Mouse (Mus musculus): ENCODE data around the gene Prr15l. TPM values are rescaled to one million over a fixed set of nuclear protein-coding genes. Genes with fewer than 3 reads are reported as not detected.

Gene Prr15l
- total RNA-seq, 2 experiments from 2014 or later: not detected

GRCm38 (mm10) chr11:96944844-96945580, 17.1 kb downstream of the Prr15l start:
- no peak for DNase-seq (ENCODE audit: low spot score in 2 of 2)

GRCm38 (mm10) chr11:96946498-96946897, 18.6 kb downstream of the Prr15l start:
- no peak for DNase-seq (ENCODE audit: low spot score in 2 of 2)

- no peak for DNase-seq (ENCODE audit: low spot score in 2 of 2)
These were observed 19.9 kb downstream of the Prr15l start for GRCm38 (mm10) chr11:96947849-96948248.

DNA sequence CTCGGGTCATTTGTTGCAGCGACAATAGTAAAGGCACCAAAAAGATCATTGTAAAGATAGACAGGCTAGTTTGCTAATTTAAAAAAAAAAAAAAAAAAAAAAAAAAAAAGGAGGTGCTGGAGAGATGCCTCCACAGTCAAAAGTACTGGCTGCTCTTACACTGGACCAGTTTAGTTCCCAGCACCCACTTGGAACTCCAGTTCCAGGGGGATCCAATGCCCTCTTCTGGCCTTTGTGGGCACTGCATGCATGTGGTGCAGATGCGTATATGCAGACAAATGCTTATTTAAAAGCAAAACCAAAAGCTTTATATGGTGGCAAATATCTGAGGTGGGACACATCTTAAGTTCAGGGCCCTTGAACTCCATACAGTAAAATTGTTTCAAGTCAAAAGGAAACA, 22.9 kb downstream of the Prr15l start:
- DNase-seq (ENCODE audit: low spot score in 2 of 2): no peak

DNA sequence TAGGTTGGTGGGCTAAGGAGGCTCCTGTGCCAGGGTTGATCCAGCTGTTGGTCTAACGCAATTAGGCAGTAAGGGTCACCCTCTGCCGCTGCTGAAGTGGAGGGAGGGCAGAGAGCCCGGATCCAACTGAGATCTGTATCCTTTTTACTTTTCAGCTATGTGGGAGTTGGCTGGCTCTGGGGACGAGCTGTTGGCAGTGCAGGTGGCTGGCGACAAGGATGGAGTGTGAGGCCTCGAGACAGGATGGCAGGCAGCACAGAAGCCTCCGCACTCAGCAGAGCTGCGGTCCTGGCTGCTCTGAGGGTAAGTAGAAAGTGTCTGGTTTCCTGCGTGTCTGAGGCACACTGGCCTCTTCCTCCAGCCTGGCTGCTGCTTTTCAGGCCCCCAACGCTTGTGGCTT, 24.5 kb downstream of the Prr15l start:
- DNase-seq (ENCODE audit: low spot score in 2 of 2): peak in 1 of 2 experiments; percentile 42

DNA sequence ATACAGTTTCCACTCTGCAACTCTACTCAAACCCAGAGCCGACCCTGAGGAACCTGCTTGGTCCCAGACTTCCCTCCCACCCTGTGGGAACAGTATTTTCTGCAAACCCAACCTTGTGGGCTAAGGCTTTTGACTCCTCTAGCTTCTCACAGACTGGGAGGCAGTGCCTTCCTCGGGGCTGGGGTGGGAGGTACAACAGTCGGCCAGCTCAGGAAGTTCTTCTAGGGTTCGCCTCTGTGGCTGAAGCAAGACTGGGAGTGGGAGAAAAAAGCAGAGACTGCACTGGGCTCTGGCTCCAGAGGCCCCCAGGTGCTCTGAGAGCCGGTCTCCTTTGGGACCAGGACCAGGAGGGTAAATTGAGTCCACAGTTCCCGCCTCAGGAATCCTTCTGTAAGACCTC, 25.0 kb downstream of the Prr15l start:
- DNase-seq (ENCODE audit: low spot score in 2 of 2): no peak

- DNase-seq (ENCODE audit: low spot score in 2 of 2): no peak
These were observed 27.2 kb downstream of the Prr15l start for GRCm38 (mm10) chr11:96955094-96955493.

GRCm38 (mm10) chr11:96956009-96956724, 28.3 kb downstream of the Prr15l start:
- DNase-seq (ENCODE audit: low spot score in 2 of 2): no peak

- no peak for DNase-seq (ENCODE audit: low spot score in 2 of 2)
These were observed 29.3 kb downstream of the Prr15l start for GRCm38 (mm10) chr11:96957061-96957805.

DNA sequence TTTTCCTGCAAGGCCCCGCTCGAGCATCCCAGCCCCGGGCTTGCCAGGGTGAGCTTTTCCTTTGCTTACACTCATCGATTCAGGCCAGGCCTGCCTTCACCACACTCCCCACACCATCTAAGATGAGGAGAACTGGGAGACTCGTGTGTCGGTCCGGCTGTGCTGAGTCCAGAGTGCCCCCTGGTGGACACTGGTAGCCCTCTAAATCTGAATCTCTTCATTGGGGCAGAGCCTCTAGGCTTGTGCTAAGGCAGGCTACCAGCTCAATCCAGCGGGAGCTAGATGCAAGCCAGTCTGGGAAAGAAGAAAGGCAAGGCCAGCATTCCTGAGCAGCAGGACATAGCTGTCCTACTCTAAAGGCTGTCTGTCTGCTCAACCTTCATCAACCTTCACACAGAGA, 35.7 kb downstream of the Prr15l start:
- DNase-seq (ENCODE audit: low spot score in 2 of 2): peak; percentile 88 to 94

DNA sequence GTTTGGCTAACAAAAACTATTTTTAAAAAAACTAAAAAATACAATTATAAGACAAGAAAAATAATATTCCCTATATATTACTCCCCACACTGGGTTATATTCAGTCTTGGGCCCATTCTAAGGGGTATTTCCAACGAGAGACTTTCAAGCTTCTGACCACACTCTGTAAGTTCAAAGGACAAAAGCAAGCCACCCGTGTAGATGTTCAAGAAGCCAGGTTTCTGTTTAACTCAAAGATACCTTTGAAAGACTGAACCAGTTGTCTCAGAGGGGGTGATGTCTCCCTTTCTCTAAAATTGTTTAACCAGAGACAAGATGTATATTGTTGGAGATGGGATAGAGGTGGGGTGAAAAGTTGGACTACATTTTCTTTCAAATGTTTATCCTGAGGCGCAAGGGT, 38.3 kb downstream of the Prr15l start:
- DNase-seq (ENCODE audit: low spot score in 2 of 2): no peak

GRCm38 (mm10) chr11:96966914-96967543, 39.1 kb downstream of the Prr15l start:
- no peak for DNase-seq (ENCODE audit: low spot score in 2 of 2)

DNA sequence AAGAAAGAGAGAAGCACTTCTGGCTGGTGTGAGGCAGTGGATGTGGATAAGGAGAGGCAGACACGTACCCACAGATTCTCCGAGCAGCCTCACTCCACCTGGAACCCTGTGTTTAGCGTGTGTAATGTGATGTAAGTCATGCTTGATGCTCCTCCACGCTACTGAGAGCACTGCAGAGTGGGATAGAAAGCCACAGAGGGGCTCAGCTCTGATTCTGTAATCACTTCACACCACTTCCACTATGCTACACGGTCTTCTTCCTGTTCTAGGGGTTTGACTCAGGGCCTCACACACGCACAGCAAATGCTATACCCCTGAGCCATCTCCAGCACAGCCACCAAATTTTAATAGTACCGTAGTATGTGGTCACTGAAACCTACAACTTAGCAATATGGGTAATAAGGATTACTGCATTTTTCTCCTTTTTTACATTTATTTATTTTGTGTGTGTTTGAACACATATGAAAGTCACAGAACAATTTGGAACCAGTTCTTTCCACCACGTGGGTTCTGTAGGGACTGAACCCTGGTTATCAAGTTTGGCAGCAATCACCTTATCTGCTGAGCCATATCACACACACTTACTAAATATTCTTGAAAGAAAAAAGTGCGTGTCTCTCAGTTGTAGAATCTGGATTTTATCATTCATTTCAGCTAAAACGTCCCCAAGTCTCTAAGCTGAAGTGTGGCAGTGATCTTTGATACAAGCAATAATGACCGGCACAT, 39.8 kb downstream of the Prr15l start:
- DNase-seq (ENCODE audit: low spot score in 2 of 2): no peak

GRCm38 (mm10) chr11:96968476-96968875, 40.6 kb downstream of the Prr15l start:
- DNase-seq (ENCODE audit: low spot score in 2 of 2): no peak

GRCm38 (mm10) chr11:96969280-96969722, 41.4 kb downstream of the Prr15l start:
- no peak for DNase-seq (ENCODE audit: low spot score in 2 of 2)

GRCm38 (mm10) chr11:96969746-96970145, 41.8 kb downstream of the Prr15l start:
- peak; percentile 32 to 51 for DNase-seq (ENCODE audit: low spot score in 2 of 2)

DNA sequence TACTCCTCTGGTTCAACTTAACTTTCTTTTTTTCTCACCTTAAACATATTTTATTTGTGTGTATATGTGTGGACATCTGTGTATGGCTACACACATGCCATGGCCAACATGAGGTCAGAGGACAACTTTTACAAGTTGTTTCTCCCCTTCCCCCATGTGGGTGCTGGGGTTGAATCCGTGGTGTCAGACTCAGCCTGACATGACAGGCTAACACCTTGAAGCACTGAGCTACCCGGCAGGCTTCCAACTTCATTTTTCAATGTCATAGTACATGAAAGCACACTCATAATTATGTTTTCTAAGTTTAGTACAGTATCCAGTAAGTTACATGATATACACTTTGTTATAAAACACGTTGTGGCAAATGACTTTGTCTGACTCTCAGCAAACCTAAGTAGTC, 42.4 kb downstream of the Prr15l start:
- no peak for DNase-seq (ENCODE audit: low spot score in 2 of 2)

- DNase-seq (ENCODE audit: low spot score in 2 of 2): no peak
These were observed 45.0 kb downstream of the Prr15l start for GRCm38 (mm10) chr11:96972906-96973305.

DNA sequence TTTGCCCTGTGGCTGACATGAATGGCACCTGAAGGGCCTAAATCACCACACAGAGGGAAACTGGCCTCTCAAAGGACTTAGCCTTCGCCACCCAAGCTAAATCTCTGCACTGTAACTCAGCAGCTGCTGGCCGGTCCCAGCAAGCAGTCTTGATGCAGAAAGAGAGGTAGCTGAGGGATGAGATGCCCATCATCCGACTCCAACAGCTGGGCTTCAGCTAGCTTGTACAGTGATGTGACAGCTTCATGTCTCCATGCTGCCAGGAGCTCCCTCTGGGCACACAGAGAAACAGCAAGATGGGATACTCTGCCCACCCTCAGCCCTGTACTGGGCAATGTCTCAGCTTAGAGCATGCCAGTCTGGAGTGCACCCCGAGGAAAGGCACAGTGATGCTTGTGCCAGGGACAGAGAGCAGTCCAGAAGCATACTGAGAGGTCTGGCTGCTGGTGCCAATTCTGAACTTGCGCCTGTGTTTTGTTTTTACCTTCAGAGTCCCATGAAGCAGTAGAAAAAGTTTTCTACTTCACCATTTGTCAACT, 45.6 kb downstream of the Prr15l start:
- DNase-seq (ENCODE audit: low spot score in 2 of 2): no peak

GRCm38 (mm10) chr11:96974813-96975212, 46.9 kb downstream of the Prr15l start:
- DNase-seq (ENCODE audit: low spot score in 2 of 2): no peak
